In the genomic region with DNA sequence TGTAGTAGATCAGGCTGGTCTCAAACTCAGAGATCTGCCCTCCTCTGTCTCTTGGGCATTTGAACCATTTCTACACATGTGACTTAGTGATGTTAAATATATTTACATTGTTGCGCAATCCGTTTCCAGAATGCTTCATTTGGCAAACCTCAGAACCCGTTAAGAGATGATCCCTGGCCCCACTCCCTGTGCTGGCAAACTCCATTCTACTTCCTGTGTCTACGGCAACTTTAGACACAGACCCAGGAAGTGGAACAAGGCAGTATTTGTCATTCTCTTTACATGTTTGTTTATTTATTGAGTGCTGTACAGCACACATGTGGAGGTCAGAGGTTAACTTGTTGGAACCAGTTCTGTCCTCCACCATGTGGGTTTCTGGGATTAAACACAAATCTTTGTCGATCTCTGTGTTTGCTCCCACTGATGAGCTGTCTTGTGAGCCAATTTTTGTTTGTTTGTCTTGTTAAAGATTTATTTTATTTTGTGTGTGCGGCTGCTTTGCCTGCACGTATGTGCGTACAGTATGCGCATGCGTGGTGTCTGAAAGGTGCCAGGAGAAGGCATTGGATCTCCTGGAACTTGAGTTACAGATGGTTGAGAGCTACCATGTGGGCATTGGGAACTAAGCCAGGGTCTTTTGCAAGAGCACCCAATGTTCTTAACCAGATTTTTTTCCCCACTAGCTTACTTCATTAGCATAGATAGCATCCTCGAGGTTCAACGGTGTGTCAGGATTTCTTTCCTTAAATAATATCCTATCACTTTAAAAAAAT, we compare ENCODE assay signal across 9 mouse cellular contexts. TPM values are rescaled to one million over a fixed set of nuclear protein-coding genes. Genes with fewer than 3 reads are reported as not detected.
DNase-seq lines count a peak whose midpoint lies in the region; ATAC-seq lines count a peak whose summit lies in the region.
"Had no signal": no experiment of that assay in that cellular context is flagged by ENCODE, and none has a peak within 500 bp of the region (broad histone marks: within the 10 kb centered on the region; RNA-seq: fewer than 3 reads in every experiment).

No protein-coding gene starts in this region.

- H3K9me3 ChIP-seq in forebrain, embryonic 13.5 days (replicated peaks) = no peaks in the 10 kb centered on the region
- no peaks in the 10 kb centered on the region for H3K9me3 ChIP-seq in forebrain, embryonic 12.5 days
- H3K9me3 ChIP-seq in midbrain, embryonic 11.5 days (ENCODE audit: control insufficient read depth, low read length) = no peaks in the 10 kb centered on the region; the same call in 1 of the 2 replicates
- H3K9me3 ChIP-seq in midbrain, embryonic 16.5 days (replicated peaks; ENCODE audit: control insufficient read depth, low read length, poor library complexity, severe bottlenecking) = no peaks in the 10 kb centered on the region

- peaks cover 7% of the 10 kb centered on the region for H3K4me1 ChIP-seq in forebrain, embryonic 13.5 days
- no peaks in the 10 kb centered on the region for H3K4me1 ChIP-seq in forebrain, embryonic 12.5 days
- no peaks in the 10 kb centered on the region for H3K4me1 ChIP-seq in midbrain, embryonic 11.5 days (ENCODE audit: control insufficient read depth, insufficient read depth, low read length)
- H3K4me1 ChIP-seq in midbrain, embryonic 16.5 days (ENCODE audit: control insufficient read depth, insufficient read depth, low read length) = peaks cover 2% of the 10 kb centered on the region; the same call in 1 of the 2 replicates

- ATAC-seq in forebrain, embryonic 13.5 days = peak; percentile 16
- ATAC-seq in forebrain, embryonic 12.5 days (ENCODE audit: low FRiP score) = no peak
- ATAC-seq in midbrain, embryonic 11.5 days (ENCODE audit: low FRiP score) = peak; percentile 5; the same call in 1 of the 2 replicates
- no peak; the same call in 1 of the 2 replicates for ATAC-seq in midbrain, embryonic 16.5 days
- 0 out of 2 replicates have a peak, but pooled peaks have one; percentile 13 for ATAC-seq in megakaryocyte progenitor cell, adult 5-6 weeks (replicated peaks; ENCODE audit: poor library complexity)

- 0 out of 2 replicates have a peak, but pooled peaks cover 3% of the 10 kb centered on the region for H3K27me3 ChIP-seq in forebrain, embryonic 13.5 days
- H3K27me3 ChIP-seq in forebrain, embryonic 12.5 days = 0 out of 2 replicates have a peak, but pooled peaks cover 6% of the 10 kb centered on the region
- no peaks in the 10 kb centered on the region for H3K27me3 ChIP-seq in midbrain, embryonic 11.5 days (ENCODE audit: control insufficient read depth, insufficient read depth, low read length)
- H3K27me3 ChIP-seq in midbrain, embryonic 16.5 days (ENCODE audit: control insufficient read depth, insufficient read depth, low read depth, low read length) = no peaks in the 10 kb centered on the region

- DNase-seq in midbrain, embryonic 11.5 days (ENCODE audit: low spot score, missing footprints) = no peak
- peak; percentile 75 for DNase-seq in layer of hippocampus, adult 9-11 months
- DNase-seq in gastrocnemius, adult 8-10 months (ENCODE audit: low spot score in 2 of 2) = no peak
- no peak for DNase-seq in c-Kit-positive CD71-positive TER-119-positive erythroid progenitor cells, embryonic 14.5 days (ENCODE audit: low spot score)

- H3K4me2 ChIP-seq in forebrain, embryonic 13.5 days = no peak overlapping the region
- H3K4me2 ChIP-seq in forebrain, embryonic 12.5 days = no peak overlapping the region
- no peak overlapping the region for H3K4me2 ChIP-seq in midbrain, embryonic 11.5 days
- no peak overlapping the region for H3K4me2 ChIP-seq in midbrain, embryonic 16.5 days (ENCODE audit: low read length)

- no peak overlapping the region for H3K27ac ChIP-seq in forebrain, embryonic 13.5 days
- H3K27ac ChIP-seq in forebrain, embryonic 12.5 days = no peak overlapping the region
- no peak overlapping the region for H3K27ac ChIP-seq in midbrain, embryonic 11.5 days (ENCODE audit: low read depth, low read length)
- H3K27ac ChIP-seq in midbrain, embryonic 16.5 days (ENCODE audit: low read length) = no peak overlapping the region

- no peaks in the 10 kb centered on the region for H3K36me3 ChIP-seq in forebrain, embryonic 13.5 days (ENCODE audit: poor library complexity, severe bottlenecking)
- H3K36me3 ChIP-seq in forebrain, embryonic 12.5 days (replicated peaks) = no peaks in the 10 kb centered on the region
- H3K36me3 ChIP-seq in midbrain, embryonic 11.5 days (ENCODE audit: control insufficient read depth, insufficient read depth, low read length) = no peaks in the 10 kb centered on the region
- H3K36me3 ChIP-seq in midbrain, embryonic 16.5 days (ENCODE audit: control insufficient read depth, insufficient read depth, low read length) = no peaks in the 10 kb centered on the region

- no peak overlapping the region for H3K4me3 ChIP-seq in forebrain, embryonic 13.5 days
- no peak overlapping the region for H3K4me3 ChIP-seq in forebrain, embryonic 12.5 days (replicated peaks)
- H3K4me3 ChIP-seq in midbrain, embryonic 11.5 days (ENCODE audit: low read depth, low read length) = no peak overlapping the region
- no peak overlapping the region for H3K4me3 ChIP-seq in midbrain, embryonic 16.5 days (ENCODE audit: low read depth, low read length)

- WGBS in forebrain, embryonic 13.5 days = 83% methylated on average over 12 of the region's 12 CpGs
- WGBS in forebrain, embryonic 12.5 days = 84% methylated on average over 12 of the region's 12 CpGs
- 87% methylated on average over 12 of the region's 12 CpGs for WGBS in midbrain, embryonic 11.5 days
- 88% methylated on average over 12 of the region's 12 CpGs for WGBS in midbrain, embryonic 16.5 days

- H3K9ac ChIP-seq in forebrain, embryonic 13.5 days = no peak overlapping the region
- H3K9ac ChIP-seq in forebrain, embryonic 12.5 days = no peak overlapping the region
- no peak overlapping the region for H3K9ac ChIP-seq in midbrain, embryonic 11.5 days (ENCODE audit: low read length)
- H3K9ac ChIP-seq in midbrain, embryonic 16.5 days (ENCODE audit: low read depth, low read length) = no peak overlapping the region

RNA-seq across cellular contexts. Expression of gene Ccdc177, which starts 30.5 kb away (rescaled TPM):
- 4.6 and 4.7 TPM in 2 replicates for polyA plus RNA-seq in forebrain, embryonic 13.5 days (2015; fragmentation: Nextera tagmentation; extraction: Ambion mirVana)
- 6.2 and 7.8 TPM in 2 replicates for polyA plus RNA-seq in forebrain, embryonic 12.5 days (2016; fragmentation: Nextera tagmentation; extraction: Ambion mirVana)
- polyA plus RNA-seq in midbrain, embryonic 11.5 days (2014; fragmentation: Nextera tagmentation; extraction: Ambion mirVana) = 4.9 and 5.3 TPM in 2 replicates
- 3.8 and 3.9 TPM in 2 replicates for polyA plus RNA-seq in midbrain, embryonic 16.5 days (2015; fragmentation: Nextera tagmentation; extraction: Ambion mirVana)
- not detected in 2 replicates for total RNA-seq in megakaryocyte progenitor cell, adult 5-6 weeks (2015)
- 0.12 TPM in 1 of 2 replicates, not detected in the other for total RNA-seq in megakaryocyte progenitor cell, adult 5-6 weeks (2017)
- not detected for total RNA-seq in gastrocnemius, adult 8-10 months (2022)
- total RNA-seq: adrenal gland, postnatal 14 days had no signal

RNA-seq across cellular contexts. Expression of gene Plekhd1, which starts 37.6 kb away (rescaled TPM):
- 0.43 and 0.74 TPM in 2 replicates for polyA plus RNA-seq in forebrain, embryonic 13.5 days (2015; fragmentation: Nextera tagmentation; extraction: Ambion mirVana)
- 0.40 and 0.65 TPM in 2 replicates for polyA plus RNA-seq in forebrain, embryonic 12.5 days (2016; fragmentation: Nextera tagmentation; extraction: Ambion mirVana)
- 1.1 and 1.4 TPM in 2 replicates for polyA plus RNA-seq in midbrain, embryonic 11.5 days (2014; fragmentation: Nextera tagmentation; extraction: Ambion mirVana)
- polyA plus RNA-seq in midbrain, embryonic 16.5 days (2015; fragmentation: Nextera tagmentation; extraction: Ambion mirVana) = 3.0 and 3.9 TPM in 2 replicates
- total RNA-seq in megakaryocyte progenitor cell, adult 5-6 weeks (2015) = not detected in 2 replicates
- total RNA-seq in megakaryocyte progenitor cell, adult 5-6 weeks (2017) = not detected in 2 replicates
- 1 to 10 TPM in 1 of 4 experiments, under 1 TPM in 2, not detected in 1; 0.27 to 1.0 (median 0.65) TPM for total RNA-seq in gastrocnemius, adult 8-10 months (2022)
- total RNA-seq: adrenal gland, postnatal 14 days had no signal

Comparison
In these comparisons a context has a peak if more than half of its experiments do, and no peak if none do; other contexts are left out.
1. ATAC-seq: peak in forebrain, embryonic 13.5 days (single experiment), midbrain, embryonic 11.5 days (single experiment) and megakaryocyte progenitor cell, adult 5-6 weeks (single experiment); none in forebrain, embryonic 12.5 days (single experiment) and midbrain, embryonic 16.5 days (single experiment).